ENCODE assay signal across 9 mouse cellular contexts in genomic region chr10:76725097-76725496, GRCm38 (mm10). TPM values are rescaled to one million over a fixed set of nuclear protein-coding genes. Genes with fewer than 3 reads are reported as not detected.
DNase-seq lines count a peak whose midpoint lies in the region; ATAC-seq and TF ChIP-seq lines count a peak whose summit lies in the region.
"Had no signal": no experiment of that assay in that cellular context is flagged by ENCODE, and none has a peak within 500 bp of the region (broad histone marks: within the 10 kb centered on the region; RNA-seq: fewer than 3 reads in every experiment).

No protein-coding gene starts in this region.

- H3K27ac ChIP-seq in kidney, adult 2 months (ENCODE audit: insufficient read depth, low read depth, low read length), result no peak overlapping the region
- peak overlapping the region; percentile 80 for H3K27ac ChIP-seq in embryonic facial prominence, embryonic 12.5 days
- peak overlapping the region; percentile 65 for H3K27ac ChIP-seq in limb, embryonic 12.5 days
- H3K27ac ChIP-seq in forebrain, embryonic 12.5 days, result no peak overlapping the region

- no peaks in the 10 kb centered on the region for H3K27me3 ChIP-seq in kidney, adult 2 months (replicated peaks; ENCODE audit: control insufficient read depth, insufficient read depth, low read length)
- H3K27me3 ChIP-seq in embryonic facial prominence, embryonic 12.5 days, result no peaks in the 10 kb centered on the region
- no peaks in the 10 kb centered on the region for H3K27me3 ChIP-seq in limb, embryonic 12.5 days
- no peaks in the 10 kb centered on the region for H3K27me3 ChIP-seq in forebrain, embryonic 12.5 days

- intact Hi-C loops in left cerebral cortex, postnatal 36 days (cut with DNase I), result no loop called here

- H3K9me3 ChIP-seq in embryonic facial prominence, embryonic 12.5 days, result no peaks in the 10 kb centered on the region
- no peaks in the 10 kb centered on the region for H3K9me3 ChIP-seq in limb, embryonic 12.5 days
- no peaks in the 10 kb centered on the region for H3K9me3 ChIP-seq in forebrain, embryonic 12.5 days

- H3K4me2 ChIP-seq in embryonic facial prominence, embryonic 12.5 days (replicated peaks), result peak overlapping the region; percentile 51
- H3K4me2 ChIP-seq in limb, embryonic 12.5 days, result peak overlapping the region; percentile 59
- H3K4me2 ChIP-seq in forebrain, embryonic 12.5 days, result no peak overlapping the region

- H3K36me3 ChIP-seq in kidney, adult 2 months (ENCODE audit: control insufficient read depth, insufficient read depth, low read length), result no peaks in the 10 kb centered on the region
- peaks cover 29% of the 10 kb centered on the region for H3K36me3 ChIP-seq in embryonic facial prominence, embryonic 12.5 days
- H3K36me3 ChIP-seq in limb, embryonic 12.5 days, result peaks cover 32% of the 10 kb centered on the region
- H3K36me3 ChIP-seq in forebrain, embryonic 12.5 days (replicated peaks), result no peaks in the 10 kb centered on the region

- TF ChIP-seq POLR2A in kidney, adult 2 months (IDR thresholded peaks at IDR 0.05; ENCODE audit: low read depth, low read length), result no peak

- peak overlapping the region; percentile 50 for H3K9ac ChIP-seq in embryonic facial prominence, embryonic 12.5 days
- H3K9ac ChIP-seq in limb, embryonic 12.5 days (replicated peaks), result peak overlapping the region; percentile 67
- no peak overlapping the region for H3K9ac ChIP-seq in forebrain, embryonic 12.5 days

- DNase-seq in kidney, adult 2 months, result no peak
- no peak for DNase-seq in kidney, postnatal 14 days
- DNase-seq in NIH3T3 (ENCODE audit: low read depth), result peak; percentile 8
- DNase-seq in left cerebral cortex, postnatal 36 days (ENCODE audit: low spot score in 2 of 2), result no peak
- DNase-seq: forebrain, postnatal 0 days had no signal

- no peak for TF ChIP-seq CTCF in kidney, adult 2 months (conservative IDR thresholded peaks at IDR 0.05; ENCODE audit: insufficient read depth, insufficient read length, low read depth, low read length)

- WGBS in kidney, adult 2 months, result 77% methylated on average over 2 of the region's 2 CpGs
- WGBS in embryonic facial prominence, embryonic 12.5 days, result 85% methylated on average over 2 of the region's 2 CpGs
- 87% methylated on average over 2 of the region's 2 CpGs for WGBS in limb, embryonic 12.5 days
- 84% methylated on average over 2 of the region's 2 CpGs for WGBS in forebrain, embryonic 12.5 days

- no peaks in the 10 kb centered on the region for H3K4me1 ChIP-seq in kidney, adult 2 months (ENCODE audit: control insufficient read depth, insufficient read depth, low read length)
- peaks cover 43% of the 10 kb centered on the region for H3K4me1 ChIP-seq in embryonic facial prominence, embryonic 12.5 days
- peaks cover 34% of the 10 kb centered on the region for H3K4me1 ChIP-seq in limb, embryonic 12.5 days (replicated peaks)
- no peaks in the 10 kb centered on the region; the same call in 1 of the 2 replicates for H3K4me1 ChIP-seq in forebrain, embryonic 12.5 days

- ATAC-seq in embryonic facial prominence, embryonic 12.5 days (ENCODE audit: insufficient number of reproducible peaks, insufficient read depth, low FRiP score, low TSS enrichment), result no peak
- no peak for ATAC-seq in limb, embryonic 12.5 days (ENCODE audit: insufficient number of reproducible peaks, insufficient read depth, low FRiP score, low TSS enrichment, low read depth)
- ATAC-seq in forebrain, embryonic 12.5 days (ENCODE audit: low FRiP score), result no peak
- ATAC-seq in frontal cortex, adult (ENCODE audit: low TSS enrichment), result no peak
- ATAC-seq: forebrain, postnatal 0 days had no signal

- H3K4me3 ChIP-seq in kidney, adult 2 months (ENCODE audit: insufficient read depth, low read depth, low read length), result peak overlapping the region; percentile 42; the same call in 1 of the 2 replicates
- peak overlapping the region; percentile 37 for H3K4me3 ChIP-seq in embryonic facial prominence, embryonic 12.5 days
- peak overlapping the region; percentile 41 for H3K4me3 ChIP-seq in limb, embryonic 12.5 days (replicated peaks)
- no peak overlapping the region for H3K4me3 ChIP-seq in forebrain, embryonic 12.5 days (replicated peaks)

RNA-seq across cellular contexts. Expression of gene Col6a1, which starts 0.9 kb away (rescaled TPM):
- polyA plus RNA-seq in kidney, adult 2 months (2012; rRNA removed), result 33.2 and 39.1 TPM in 2 replicates
- polyA plus RNA-seq in embryonic facial prominence, embryonic 12.5 days (2016; fragmentation: Nextera tagmentation; extraction: Ambion mirVana), result 82.2 and 105 TPM in 2 replicates
- 40.1 and 49.2 TPM in 2 replicates for polyA plus RNA-seq in limb, embryonic 12.5 days (2016; fragmentation: Nextera tagmentation; extraction: Ambion mirVana)
- 11.2 and 14.7 TPM in 2 replicates for polyA plus RNA-seq in forebrain, embryonic 12.5 days (2016; fragmentation: Nextera tagmentation; extraction: Ambion mirVana)
- total RNA-seq in left cerebral cortex, postnatal 36 days (2021), result 10 to 100 TPM; 31.3 to 57.3 TPM

Comparison
In these comparisons a context has a peak if more than half of its experiments do, and no peak if none do; other contexts are left out.
1. H3K27ac ChIP-seq: peak in embryonic facial prominence, embryonic 12.5 days (single experiment) and limb, embryonic 12.5 days (single experiment); none in kidney, adult 2 months (single experiment) and forebrain, embryonic 12.5 days (single experiment).